Mouse (Mus musculus): ENCODE results near the gene Anapc11. TPM values are rescaled to one million over a fixed set of nuclear protein-coding genes. Genes with fewer than 3 reads are reported as not detected.

The Anapc11 gene
- polyA plus RNA-seq, 1 experiment = 137 TPM

DNA sequence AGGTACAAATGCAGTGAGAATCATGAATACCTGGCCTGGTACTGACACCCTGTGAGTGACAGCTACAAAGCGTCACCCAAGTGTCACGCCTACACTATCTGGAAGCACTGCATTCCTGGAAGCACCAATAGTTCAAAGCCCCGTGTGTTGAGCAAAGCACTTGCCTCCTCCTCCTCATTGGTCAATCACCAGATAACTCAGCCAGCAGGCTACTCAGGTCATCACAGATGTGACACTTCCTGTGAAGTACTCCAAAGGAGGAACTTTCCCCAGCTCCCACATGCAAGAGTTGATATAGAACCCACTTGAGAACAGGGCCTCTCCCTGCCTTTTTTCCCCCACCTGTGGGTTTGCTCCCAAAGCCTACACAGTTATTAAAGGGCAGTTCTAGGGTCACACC is 27.1 kb upstream of the Anapc11 start:
- peaks cover 8% of the 10 kb centered on the region; the same call in 1 of the 2 replicates for H3K4me1 ChIP-seq (ENCODE audit: control insufficient read depth, insufficient read depth, low read length)
- H3K27me3 ChIP-seq (replicated peaks; ENCODE audit: control insufficient read depth, insufficient read depth, low read length) = no peaks in the 10 kb centered on the region
- peaks cover 6% of the 10 kb centered on the region for H3K36me3 ChIP-seq (ENCODE audit: control insufficient read depth, insufficient read depth, low read length)
- no peak for TF ChIP-seq CTCF (conservative IDR thresholded peaks at IDR 0.05; ENCODE audit: insufficient read depth, insufficient read length, low read depth, low read length)
- TF ChIP-seq POLR2A (IDR thresholded peaks at IDR 0.05; ENCODE audit: low read depth, low read length) = no peak
- no peak for DNase-seq
- H3K4me3 ChIP-seq (ENCODE audit: insufficient read depth, low read depth, low read length) = no peak overlapping the region
- no peak overlapping the region for H3K27ac ChIP-seq (ENCODE audit: insufficient read depth, low read depth, low read length)
- 56% methylated on average over 3 of the region's 3 CpGs for WGBS

GRCm38 (mm10) chr11:120571754-120572416 is 26.3 kb upstream of the Anapc11 start:
- no peaks in the 10 kb centered on the region for H3K27me3 ChIP-seq (replicated peaks; ENCODE audit: control insufficient read depth, insufficient read depth, low read length)
- 3% methylated on average over 11 of the region's 11 CpGs for WGBS
- H3K4me1 ChIP-seq (ENCODE audit: control insufficient read depth, insufficient read depth, low read length) = peaks cover 12% of the 10 kb centered on the region; the same call in 1 of the 2 replicates
- TF ChIP-seq POLR2A (IDR thresholded peaks at IDR 0.05; ENCODE audit: low read depth, low read length) (no peak), CTCF (conservative IDR thresholded peaks at IDR 0.05; ENCODE audit: insufficient read depth, insufficient read length, low read depth, low read length) (no peak)
- H3K27ac ChIP-seq (ENCODE audit: insufficient read depth, low read depth, low read length) = peak overlapping the region; percentile 81; the same call in 1 of the 2 replicates
- DNase-seq = no peak
- H3K36me3 ChIP-seq (ENCODE audit: control insufficient read depth, insufficient read depth, low read length) = peaks cover 4% of the 10 kb centered on the region
- H3K4me3 ChIP-seq (ENCODE audit: insufficient read depth, low read depth, low read length) = peak overlapping the region; percentile 85

DNA sequence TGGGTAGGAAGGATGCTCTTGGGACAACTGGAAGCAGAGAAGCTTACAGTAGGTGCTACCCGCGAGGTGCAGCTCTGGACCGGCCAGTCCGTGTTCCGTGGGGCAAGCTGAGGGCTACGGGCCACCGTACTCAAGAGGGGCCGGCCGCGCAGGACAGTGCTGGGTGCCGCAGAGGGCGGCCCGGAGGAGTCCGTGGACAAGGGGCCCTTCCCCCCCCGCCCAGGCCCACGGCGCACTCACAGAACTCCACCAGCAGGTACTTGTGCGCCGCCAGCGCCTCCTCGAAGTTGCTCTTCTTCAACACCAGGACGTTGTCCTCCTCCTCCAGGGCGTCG is 25.8 kb upstream of the Anapc11 start:
- Histone ChIP-seq H3K4me1 (ENCODE audit: control insufficient read depth, insufficient read depth, low read length) (peaks cover 16% of the 10 kb centered on the region; the same call in 1 of the 2 replicates), H3K4me3 (ENCODE audit: insufficient read depth, low read depth, low read length) (peak overlapping the region; percentile 85), H3K27ac (ENCODE audit: insufficient read depth, low read depth, low read length) (peak overlapping the region; percentile 81), H3K27me3 (replicated peaks; ENCODE audit: control insufficient read depth, insufficient read depth, low read length) (no peaks in the 10 kb centered on the region), H3K36me3 (ENCODE audit: control insufficient read depth, insufficient read depth, low read length) (peaks cover 3% of the 10 kb centered on the region)
- TF ChIP-seq CTCF (conservative IDR thresholded peaks at IDR 0.05; ENCODE audit: insufficient read depth, insufficient read length, low read depth, low read length) (no peak), POLR2A (IDR thresholded peaks at IDR 0.05; ENCODE audit: low read depth, low read length) (no peak)
- WGBS = under 1% methylated on average over 24 of the region's 24 CpGs
- DNase-seq = no peak

DNA sequence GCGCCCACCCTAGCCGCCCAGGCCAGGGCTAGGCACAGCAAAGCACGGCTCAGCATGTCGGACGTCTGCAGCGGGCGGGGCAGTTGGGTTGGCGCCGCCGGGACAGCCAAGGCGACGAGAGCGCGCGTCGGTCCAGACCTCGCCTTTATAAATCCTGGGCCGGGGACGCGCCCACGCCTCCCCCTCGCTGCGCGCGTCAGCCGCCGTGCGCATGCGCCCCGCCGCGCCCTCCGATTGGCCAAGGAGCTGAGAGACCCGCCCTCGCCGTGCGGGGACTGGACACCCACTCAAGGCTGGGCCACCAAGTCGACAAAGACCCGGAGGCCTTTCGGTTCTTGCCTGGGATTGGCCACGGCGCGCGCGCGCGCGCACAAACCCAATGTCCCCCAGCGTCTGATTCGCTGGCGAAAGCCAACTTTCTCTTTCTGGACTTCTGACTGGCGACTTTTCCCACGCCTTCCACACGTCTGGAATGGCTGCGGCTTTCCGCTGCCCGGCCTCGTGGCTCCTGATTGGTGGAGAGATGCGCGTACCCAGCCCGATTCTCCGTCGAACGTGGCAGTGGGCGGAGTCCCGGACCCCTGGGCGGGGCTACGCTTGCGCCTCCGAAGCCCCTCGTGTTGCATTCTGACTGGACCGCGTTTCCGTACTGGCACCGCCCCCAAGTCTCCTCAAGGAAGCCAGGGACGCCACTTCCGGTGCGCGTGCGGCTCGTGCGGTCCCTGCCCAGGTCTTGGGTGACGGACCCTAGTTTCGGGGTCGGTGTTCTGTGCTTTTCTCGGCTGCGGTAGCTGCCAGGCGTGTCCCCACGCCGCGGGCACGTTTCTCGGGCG is 25.3 kb upstream of the Anapc11 start, which contains the start of gene P4hb:
Gene P4hb, minus strand, starts transcription at position 502 of the 833 bp plus-strand sequence.
- peaks cover 21% of the 10 kb centered on the region; the same call in 1 of the 2 replicates for H3K4me1 ChIP-seq (ENCODE audit: control insufficient read depth, insufficient read depth, low read length)
- TF ChIP-seq POLR2A (IDR thresholded peaks at IDR 0.05; ENCODE audit: low read depth, low read length) (peak; percentile 96), CTCF (conservative IDR thresholded peaks at IDR 0.05; ENCODE audit: insufficient read depth, insufficient read length, low read depth, low read length) (0 out of 2 replicates have a peak, but pooled peaks have one; percentile 7)
- under 1% methylated on average over 94 of the region's 94 CpGs for WGBS
- peaks cover 3% of the 10 kb centered on the region; the same call in 1 of the 2 replicates for H3K36me3 ChIP-seq (ENCODE audit: control insufficient read depth, insufficient read depth, low read length)
- DNase-seq = peak; percentile 100
- H3K27me3 ChIP-seq (replicated peaks; ENCODE audit: control insufficient read depth, insufficient read depth, low read length) = no peaks in the 10 kb centered on the region
- H3K27ac ChIP-seq (ENCODE audit: insufficient read depth, low read depth, low read length) = peak within 1 kb of the TSS; percentile 81
- H3K4me3 ChIP-seq (ENCODE audit: insufficient read depth, low read depth, low read length) = peak within 1 kb of the TSS; percentile 85

DNA sequence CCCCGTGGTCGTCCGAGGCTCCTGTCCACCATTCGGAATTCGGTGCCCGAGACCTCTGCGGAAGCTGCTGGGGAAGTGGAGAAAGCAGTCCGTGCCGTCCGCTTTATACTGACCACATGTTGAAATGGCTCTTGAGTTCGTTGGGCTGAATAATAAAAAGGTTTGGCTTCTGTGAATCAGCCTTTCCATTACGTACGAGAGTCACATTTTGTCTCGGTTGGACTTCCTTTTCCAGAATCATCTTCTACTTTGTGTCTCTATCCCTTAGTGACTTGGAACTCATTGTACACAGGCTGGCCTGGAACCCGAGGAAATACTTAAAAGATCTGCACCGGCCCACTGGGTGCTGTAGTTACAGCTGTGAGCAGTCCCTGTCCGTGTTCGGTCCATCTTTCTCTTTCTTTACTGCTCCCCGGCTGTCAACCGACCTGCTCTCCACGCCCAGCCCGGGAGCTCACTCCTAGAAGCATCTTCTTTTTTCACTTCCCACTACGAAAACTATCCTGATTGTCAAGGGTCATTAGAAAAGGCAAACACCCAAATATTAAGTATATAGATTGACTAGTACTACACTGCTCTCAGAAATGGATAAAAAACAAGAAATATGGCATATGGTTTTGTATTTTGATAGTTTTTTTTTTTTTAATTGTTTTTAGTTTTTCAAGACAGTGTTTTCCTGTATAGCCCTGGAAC is 24.5 kb upstream of the Anapc11 start:
- WGBS = under 1% methylated on average over 23 of the region's 23 CpGs
- DNase-seq = no peak
- Histone ChIP-seq H3K27ac (ENCODE audit: insufficient read depth, low read depth, low read length) (peak overlapping the region; percentile 80), H3K36me3 (ENCODE audit: control insufficient read depth, insufficient read depth, low read length) (peaks cover 2% of the 10 kb centered on the region), H3K4me1 (ENCODE audit: control insufficient read depth, insufficient read depth, low read length) (peaks cover 27% of the 10 kb centered on the region), H3K4me3 (ENCODE audit: insufficient read depth, low read depth, low read length) (peak overlapping the region; percentile 77), H3K27me3 (replicated peaks; ENCODE audit: control insufficient read depth, insufficient read depth, low read length) (no peaks in the 10 kb centered on the region)
- no peak for TF ChIP-seq POLR2A (IDR thresholded peaks at IDR 0.05; ENCODE audit: low read depth, low read length)

- WGBS = 22% methylated on average over 5 of the region's 5 CpGs
- no peak for DNase-seq
- Histone ChIP-seq H3K4me1 (ENCODE audit: control insufficient read depth, insufficient read depth, low read length) (peaks cover 32% of the 10 kb centered on the region), H3K27me3 (replicated peaks; ENCODE audit: control insufficient read depth, insufficient read depth, low read length) (no peaks in the 10 kb centered on the region), H3K27ac (ENCODE audit: insufficient read depth, low read depth, low read length) (no peak overlapping the region), H3K36me3 (ENCODE audit: control insufficient read depth, insufficient read depth, low read length) (peaks cover 4% of the 10 kb centered on the region), H3K4me3 (ENCODE audit: insufficient read depth, low read depth, low read length) (no peak overlapping the region)
- TF ChIP-seq CTCF (conservative IDR thresholded peaks at IDR 0.05; ENCODE audit: insufficient read depth, insufficient read length, low read depth, low read length) (no peak), POLR2A (IDR thresholded peaks at IDR 0.05; ENCODE audit: low read depth, low read length) (no peak)
These were observed 24.0 kb upstream of the Anapc11 start for GRCm38 (mm10) chr11:120574278-120574600.

DNA sequence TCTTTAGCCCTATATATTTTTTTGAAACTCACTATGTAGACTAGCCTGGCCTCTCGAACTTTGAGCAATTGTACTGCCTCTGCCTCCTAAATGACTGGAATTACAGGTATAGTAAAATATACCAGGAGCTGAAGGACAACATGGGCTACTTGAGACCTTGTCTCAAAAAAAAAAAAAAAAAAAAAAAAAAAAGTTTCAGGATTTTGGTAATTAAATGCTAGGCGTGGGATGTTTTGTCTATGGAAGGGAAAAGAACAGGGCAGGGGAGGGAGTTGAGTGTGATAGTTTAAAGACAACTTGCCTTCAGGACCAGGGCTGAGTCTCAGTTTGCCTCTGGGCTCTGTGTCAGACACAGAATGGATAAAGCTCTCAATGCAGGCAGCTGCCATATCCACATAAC is 23.2 kb upstream of the Anapc11 start:
- Histone ChIP-seq H3K27ac (ENCODE audit: insufficient read depth, low read depth, low read length) (no peak overlapping the region), H3K4me3 (ENCODE audit: insufficient read depth, low read depth, low read length) (no peak overlapping the region), H3K4me1 (ENCODE audit: control insufficient read depth, insufficient read depth, low read length) (peaks cover 40% of the 10 kb centered on the region), H3K36me3 (ENCODE audit: control insufficient read depth, insufficient read depth, low read length) (peaks cover 3% of the 10 kb centered on the region), H3K27me3 (replicated peaks; ENCODE audit: control insufficient read depth, insufficient read depth, low read length) (no peaks in the 10 kb centered on the region)
- 87% methylated on average over 2 of the region's 2 CpGs for WGBS
- TF ChIP-seq POLR2A (IDR thresholded peaks at IDR 0.05; ENCODE audit: low read depth, low read length) = no peak
- no peak for TF ChIP-seq CTCF (conservative IDR thresholded peaks at IDR 0.05; ENCODE audit: insufficient read depth, insufficient read length, low read depth, low read length)
- no peak for DNase-seq
